Mouse (Mus musculus): ENCODE results near the gene Mylk3. TPM values are rescaled to one million over a fixed set of nuclear protein-coding genes. Genes with fewer than 3 reads are reported as not detected.

Gene Mylk3
- polyA plus RNA-seq, 1 experiment from 2014 or later = 0.37 TPM

GRCm38 (mm10) chr8:85374286-85374685, 11.9 kb downstream of the Mylk3 start:
- no peak overlapping the region for H3K4me2 ChIP-seq (ENCODE audit: low read depth, low read length)
- H3K36me3 ChIP-seq (ENCODE audit: control insufficient read depth, insufficient read depth, low read length) = no peaks in the 10 kb centered on the region
- 82% methylated on average over 4 of the region's 4 CpGs for WGBS
- no peaks in the 10 kb centered on the region for H3K27me3 ChIP-seq (ENCODE audit: control insufficient read depth, insufficient read depth, low read length)
- no peak overlapping the region for H3K27ac ChIP-seq (ENCODE audit: low read depth, low read length)
- ATAC-seq (ENCODE audit: low read depth) = no peak
- H3K9me3 ChIP-seq (ENCODE audit: control insufficient read depth, low read length) = no peaks in the 10 kb centered on the region
- H3K4me1 ChIP-seq (ENCODE audit: control insufficient read depth, insufficient read depth, low read length) = no peaks in the 10 kb centered on the region
- H3K4me3 ChIP-seq (ENCODE audit: low read depth, low read length) = no peak overlapping the region
- no peak overlapping the region for H3K9ac ChIP-seq (replicated peaks; ENCODE audit: low read depth, low read length)

- H3K36me3 ChIP-seq (ENCODE audit: control insufficient read depth, insufficient read depth, low read length) = no peaks in the 10 kb centered on the region
- no peak overlapping the region for H3K27ac ChIP-seq (ENCODE audit: low read depth, low read length)
- no peaks in the 10 kb centered on the region for H3K27me3 ChIP-seq (ENCODE audit: control insufficient read depth, insufficient read depth, low read length)
- H3K9ac ChIP-seq (replicated peaks; ENCODE audit: low read depth, low read length) = no peak overlapping the region
- no peak overlapping the region for H3K4me2 ChIP-seq (ENCODE audit: low read depth, low read length)
- no peak for ATAC-seq (ENCODE audit: low read depth)
- H3K4me1 ChIP-seq (ENCODE audit: control insufficient read depth, insufficient read depth, low read length) = no peaks in the 10 kb centered on the region
- H3K4me3 ChIP-seq (ENCODE audit: low read depth, low read length) = no peak overlapping the region
- H3K9me3 ChIP-seq (ENCODE audit: control insufficient read depth, low read length) = no peaks in the 10 kb centered on the region
- 69% methylated on average over 5 of the region's 5 CpGs for WGBS
Observed at GRCm38 (mm10) chr8:85373435-85374039, 12.6 kb downstream of the Mylk3 start.

- Histone ChIP-seq H3K4me2 (ENCODE audit: low read depth, low read length) (no peak overlapping the region), H3K9ac (replicated peaks; ENCODE audit: low read depth, low read length) (no peak overlapping the region), H3K4me3 (ENCODE audit: low read depth, low read length) (no peak overlapping the region), H3K27me3 (ENCODE audit: control insufficient read depth, insufficient read depth, low read length) (no peaks in the 10 kb centered on the region), H3K27ac (ENCODE audit: low read depth, low read length) (no peak overlapping the region), H3K9me3 (ENCODE audit: control insufficient read depth, low read length) (no peaks in the 10 kb centered on the region), H3K4me1 (ENCODE audit: control insufficient read depth, insufficient read depth, low read length) (no peaks in the 10 kb centered on the region), H3K36me3 (ENCODE audit: control insufficient read depth, insufficient read depth, low read length) (no peaks in the 10 kb centered on the region)
- WGBS = 89% methylated on average over 1 of the region's 1 CpGs
- ATAC-seq (ENCODE audit: low read depth) = no peak
Observed at GRCm38 (mm10) chr8:85372465-85372839, 13.7 kb downstream of the Mylk3 start.

GRCm38 (mm10) chr8:85371736-85372464, 14.2 kb downstream of the Mylk3 start:
- H3K9ac ChIP-seq (replicated peaks; ENCODE audit: low read depth, low read length) = no peak overlapping the region
- H3K4me2 ChIP-seq (ENCODE audit: low read depth, low read length) = no peak overlapping the region
- H3K4me3 ChIP-seq (ENCODE audit: low read depth, low read length) = no peak overlapping the region
- no peak for ATAC-seq (ENCODE audit: low read depth)
- H3K27me3 ChIP-seq (ENCODE audit: control insufficient read depth, insufficient read depth, low read length) = no peaks in the 10 kb centered on the region
- no peak overlapping the region for H3K27ac ChIP-seq (ENCODE audit: low read depth, low read length)
- no peaks in the 10 kb centered on the region for H3K9me3 ChIP-seq (ENCODE audit: control insufficient read depth, low read length)
- no peaks in the 10 kb centered on the region for H3K4me1 ChIP-seq (ENCODE audit: control insufficient read depth, insufficient read depth, low read length)
- H3K36me3 ChIP-seq (ENCODE audit: control insufficient read depth, insufficient read depth, low read length) = no peaks in the 10 kb centered on the region
- 80% methylated on average over 5 of the region's 5 CpGs for WGBS

GRCm38 (mm10) chr8:85365176-85365575, 21.0 kb downstream of the Mylk3 start:
- H3K27me3 ChIP-seq (ENCODE audit: control insufficient read depth, insufficient read depth, low read length) = no peaks in the 10 kb centered on the region
- no peaks in the 10 kb centered on the region for H3K36me3 ChIP-seq (ENCODE audit: control insufficient read depth, insufficient read depth, low read length)
- H3K27ac ChIP-seq (ENCODE audit: low read depth, low read length) = no peak overlapping the region
- no peak for ATAC-seq (ENCODE audit: low read depth)
- no peak overlapping the region for H3K4me2 ChIP-seq (ENCODE audit: low read depth, low read length)
- H3K4me3 ChIP-seq (ENCODE audit: low read depth, low read length) = no peak overlapping the region
- no peaks in the 10 kb centered on the region for H3K9me3 ChIP-seq (ENCODE audit: control insufficient read depth, low read length)
- no peaks in the 10 kb centered on the region for H3K4me1 ChIP-seq (ENCODE audit: control insufficient read depth, insufficient read depth, low read length)
- WGBS = 61% methylated on average over 6 of the region's 6 CpGs
- no peak overlapping the region for H3K9ac ChIP-seq (replicated peaks; ENCODE audit: low read depth, low read length)

GRCm38 (mm10) chr8:85364628-85365027, 21.5 kb downstream of the Mylk3 start:
- Histone ChIP-seq H3K9ac (replicated peaks; ENCODE audit: low read depth, low read length) (no peak overlapping the region), H3K4me2 (ENCODE audit: low read depth, low read length) (no peak overlapping the region), H3K36me3 (ENCODE audit: control insufficient read depth, insufficient read depth, low read length) (no peaks in the 10 kb centered on the region), H3K4me3 (ENCODE audit: low read depth, low read length) (no peak overlapping the region), H3K27ac (ENCODE audit: low read depth, low read length) (no peak overlapping the region), H3K27me3 (ENCODE audit: control insufficient read depth, insufficient read depth, low read length) (no peaks in the 10 kb centered on the region), H3K9me3 (ENCODE audit: control insufficient read depth, low read length) (no peaks in the 10 kb centered on the region), H3K4me1 (ENCODE audit: control insufficient read depth, insufficient read depth, low read length) (no peaks in the 10 kb centered on the region)
- 86% methylated on average over 11 of the region's 11 CpGs for WGBS
- no peak for ATAC-seq (ENCODE audit: low read depth)

- Histone ChIP-seq H3K9me3 (ENCODE audit: control insufficient read depth, low read length) (no peaks in the 10 kb centered on the region), H3K36me3 (ENCODE audit: control insufficient read depth, insufficient read depth, low read length) (no peaks in the 10 kb centered on the region), H3K4me3 (ENCODE audit: low read depth, low read length) (no peak overlapping the region), H3K4me1 (ENCODE audit: control insufficient read depth, insufficient read depth, low read length) (no peaks in the 10 kb centered on the region), H3K27ac (ENCODE audit: low read depth, low read length) (no peak overlapping the region), H3K9ac (replicated peaks; ENCODE audit: low read depth, low read length) (no peak overlapping the region), H3K4me2 (ENCODE audit: low read depth, low read length) (no peak overlapping the region), H3K27me3 (ENCODE audit: control insufficient read depth, insufficient read depth, low read length) (no peaks in the 10 kb centered on the region)
- ATAC-seq (ENCODE audit: low read depth) = no peak
- 84% methylated on average over 6 of the region's 6 CpGs for WGBS
Observed at GRCm38 (mm10) chr8:85363406-85363805, 22.7 kb downstream of the Mylk3 start.

- H3K4me3 ChIP-seq (ENCODE audit: low read depth, low read length) = no peak overlapping the region
- no peak for ATAC-seq (ENCODE audit: low read depth)
- 76% methylated on average over 4 of the region's 4 CpGs for WGBS
Observed at GRCm38 (mm10) chr8:85362211-85362610, 23.9 kb downstream of the Mylk3 start.

GRCm38 (mm10) chr8:85353287-85353686, 32.9 kb downstream of the Mylk3 start:
- Histone ChIP-seq H3K4me1 (ENCODE audit: control insufficient read depth, insufficient read depth, low read length) (no peaks in the 10 kb centered on the region), H3K27me3 (ENCODE audit: control insufficient read depth, insufficient read depth, low read length) (no peaks in the 10 kb centered on the region), H3K9me3 (ENCODE audit: control insufficient read depth, low read length) (no peaks in the 10 kb centered on the region), H3K4me2 (ENCODE audit: low read depth, low read length) (no peak overlapping the region), H3K9ac (replicated peaks; ENCODE audit: low read depth, low read length) (no peak overlapping the region), H3K4me3 (ENCODE audit: low read depth, low read length) (no peak overlapping the region), H3K27ac (ENCODE audit: low read depth, low read length) (no peak overlapping the region), H3K36me3 (ENCODE audit: control insufficient read depth, insufficient read depth, low read length) (no peaks in the 10 kb centered on the region)
- ATAC-seq (ENCODE audit: low read depth) = no peak
- WGBS = 83% methylated on average over 4 of the region's 4 CpGs

More at GRCm38 (mm10) chr8:85362211-85362610, 23.9 kb downstream of the Mylk3 start:
- no peak overlapping the region for H3K9ac ChIP-seq (replicated peaks; ENCODE audit: low read depth, low read length)
- H3K4me1 ChIP-seq (ENCODE audit: control insufficient read depth, insufficient read depth, low read length) = no peaks in the 10 kb centered on the region
- H3K9me3 ChIP-seq (ENCODE audit: control insufficient read depth, low read length) = no peaks in the 10 kb centered on the region
- H3K27ac ChIP-seq (ENCODE audit: low read depth, low read length) = no peak overlapping the region
- no peaks in the 10 kb centered on the region for H3K36me3 ChIP-seq (ENCODE audit: control insufficient read depth, insufficient read depth, low read length)
- H3K4me2 ChIP-seq (ENCODE audit: low read depth, low read length) = no peak overlapping the region
- no peaks in the 10 kb centered on the region for H3K27me3 ChIP-seq (ENCODE audit: control insufficient read depth, insufficient read depth, low read length)
